Mouse (Mus musculus): ENCODE data around the gene Otol1. TPM values are rescaled to one million over a fixed set of nuclear protein-coding genes. Genes with fewer than 3 reads are reported as not detected.
A peak's percentile ranks its signal among the peaks of the same experiment; 100 is the strongest.

Otol1 gene
- not detected in 2 replicates for polyA plus RNA-seq (2015; fragmentation: Nextera tagmentation; extraction: Ambion mirVana)

- no peak for TF ChIP-seq EP300 (IDR thresholded peaks at IDR 0.05; ENCODE audit: low read depth)
- no peak for TF ChIP-seq CTCF (IDR thresholded peaks at IDR 0.05; ENCODE audit: low read depth)
- Histone ChIP-seq H3K4me1 (ENCODE audit: insufficient read depth) (no peaks in the 10 kb centered on the region), H3K4me3 (ENCODE audit: low read depth, low read length) (no peak within 1 kb of the TSS), H3K4me2 (ENCODE audit: low read depth, low read length) (no peak within 1 kb of the TSS), H3K27me3 (ENCODE audit: insufficient read depth, low read length) (no peaks in the 10 kb centered on the region), H3K9ac (replicated peaks) (no peak within 1 kb of the TSS), H3K27ac (ENCODE audit: low read depth) (no peak within 1 kb of the TSS), H3K9me3 (ENCODE audit: low read length) (no peaks in the 10 kb centered on the region), H3K36me3 (replicated peaks; ENCODE audit: insufficient read depth, low read length) (no peaks in the 10 kb centered on the region)
- ATAC-seq (no peak), DNase-seq (no peak)
- WGBS (ENCODE audit: insufficient replicate concordance) = 67% methylated on average over 4 of the region's 4 CpGs
These were observed at the start of gene Otol1 for GRCm38 (mm10) chr3:70007313-70007712. Otol1 (plus strand) TSS chr3:70007613.

- ATAC-seq = no peak
- Histone ChIP-seq H3K9ac (replicated peaks) (no peak overlapping the region), H3K27ac (ENCODE audit: low read depth) (no peak overlapping the region), H3K4me2 (ENCODE audit: low read depth, low read length) (no peak overlapping the region), H3K9me3 (ENCODE audit: low read length) (no peaks in the 10 kb centered on the region), H3K27me3 (ENCODE audit: insufficient read depth, low read length) (no peaks in the 10 kb centered on the region), H3K4me1 (ENCODE audit: insufficient read depth) (no peaks in the 10 kb centered on the region), H3K36me3 (replicated peaks; ENCODE audit: insufficient read depth, low read length) (no peaks in the 10 kb centered on the region), H3K4me3 (ENCODE audit: low read depth, low read length) (no peak overlapping the region)
- peak; percentile 25 for DNase-seq
- TF ChIP-seq EP300 (IDR thresholded peaks at IDR 0.05; ENCODE audit: low read depth) (no peak), CTCF (IDR thresholded peaks at IDR 0.05; ENCODE audit: low read depth) (peak; percentile 70)
- 53% methylated on average over 5 of the region's 5 CpGs for WGBS (ENCODE audit: insufficient replicate concordance)
These were observed 45.2 kb upstream of the Otol1 start for GRCm38 (mm10) chr3:69962187-69962586.

- Histone ChIP-seq H3K4me3 (ENCODE audit: low read depth, low read length) (no peak overlapping the region), H3K27ac (ENCODE audit: low read depth) (no peak overlapping the region), H3K36me3 (replicated peaks; ENCODE audit: insufficient read depth, low read length) (no peaks in the 10 kb centered on the region), H3K4me1 (ENCODE audit: insufficient read depth) (no peaks in the 10 kb centered on the region), H3K27me3 (ENCODE audit: insufficient read depth, low read length) (no peaks in the 10 kb centered on the region), H3K4me2 (ENCODE audit: low read depth, low read length) (no peak overlapping the region), H3K9ac (replicated peaks) (no peak overlapping the region), H3K9me3 (ENCODE audit: low read length) (no peaks in the 10 kb centered on the region)
- TF ChIP-seq EP300 (IDR thresholded peaks at IDR 0.05; ENCODE audit: low read depth) (no peak), CTCF (IDR thresholded peaks at IDR 0.05; ENCODE audit: low read depth) (no peak)
- WGBS (ENCODE audit: insufficient replicate concordance) = 69% methylated on average over 6 of the region's 6 CpGs
- ATAC-seq = no peak
- DNase-seq = no peak
These were observed 35.8 kb upstream of the Otol1 start for GRCm38 (mm10) chr3:69971482-69972097.

- H3K4me3 ChIP-seq (ENCODE audit: low read depth, low read length) = no peak overlapping the region
- ATAC-seq (no peak), DNase-seq (no peak)
- TF ChIP-seq CTCF (IDR thresholded peaks at IDR 0.05; ENCODE audit: low read depth) (no peak), EP300 (IDR thresholded peaks at IDR 0.05; ENCODE audit: low read depth) (no peak)
- no peaks in the 10 kb centered on the region for H3K27me3 ChIP-seq (ENCODE audit: insufficient read depth, low read length)
- no peaks in the 10 kb centered on the region for H3K4me1 ChIP-seq (ENCODE audit: insufficient read depth)
- H3K4me2 ChIP-seq (ENCODE audit: low read depth, low read length) = no peak overlapping the region
- H3K27ac ChIP-seq (ENCODE audit: low read depth) = no peak overlapping the region
- no peaks in the 10 kb centered on the region for H3K9me3 ChIP-seq (ENCODE audit: low read length)
- H3K36me3 ChIP-seq (replicated peaks; ENCODE audit: insufficient read depth, low read length) = no peaks in the 10 kb centered on the region
- H3K9ac ChIP-seq (replicated peaks) = no peak overlapping the region
These were observed 29.3 kb upstream of the Otol1 start for GRCm38 (mm10) chr3:69978092-69978491.

GRCm38 (mm10) chr3:69993806-69994205, 13.6 kb upstream of the Otol1 start:
- DNase-seq (no peak), ATAC-seq (no peak)
- no peak overlapping the region for H3K4me3 ChIP-seq (ENCODE audit: low read depth, low read length)
- H3K36me3 ChIP-seq (replicated peaks; ENCODE audit: insufficient read depth, low read length) = no peaks in the 10 kb centered on the region
- no peak overlapping the region for H3K4me2 ChIP-seq (ENCODE audit: low read depth, low read length)
- TF ChIP-seq CTCF (IDR thresholded peaks at IDR 0.05; ENCODE audit: low read depth) = no peak
- no peak for TF ChIP-seq EP300 (IDR thresholded peaks at IDR 0.05; ENCODE audit: low read depth)
- no peak overlapping the region for H3K9ac ChIP-seq (replicated peaks)
- WGBS (ENCODE audit: insufficient replicate concordance) = 56% methylated on average over 4 of the region's 4 CpGs
- H3K4me1 ChIP-seq (ENCODE audit: insufficient read depth) = no peaks in the 10 kb centered on the region
- no peaks in the 10 kb centered on the region for H3K27me3 ChIP-seq (ENCODE audit: insufficient read depth, low read length)
- H3K9me3 ChIP-seq (ENCODE audit: low read length) = no peaks in the 10 kb centered on the region
- no peak overlapping the region for H3K27ac ChIP-seq (ENCODE audit: low read depth)

- TF ChIP-seq CTCF (IDR thresholded peaks at IDR 0.05; ENCODE audit: low read depth) = no peak
- TF ChIP-seq EP300 (IDR thresholded peaks at IDR 0.05; ENCODE audit: low read depth) = no peak
- H3K27me3 ChIP-seq (ENCODE audit: insufficient read depth, low read length) = no peaks in the 10 kb centered on the region
- H3K9me3 ChIP-seq (ENCODE audit: low read length) = no peaks in the 10 kb centered on the region
- no peaks in the 10 kb centered on the region for H3K36me3 ChIP-seq (replicated peaks; ENCODE audit: insufficient read depth, low read length)
- H3K4me1 ChIP-seq (ENCODE audit: insufficient read depth) = no peaks in the 10 kb centered on the region
- 73% methylated on average over 9 of the region's 9 CpGs for WGBS (ENCODE audit: insufficient replicate concordance)
- H3K4me2 ChIP-seq (ENCODE audit: low read depth, low read length) = no peak overlapping the region
- DNase-seq (no peak), ATAC-seq (no peak)
- H3K9ac ChIP-seq (replicated peaks) = no peak overlapping the region
- no peak overlapping the region for H3K27ac ChIP-seq (ENCODE audit: low read depth)
- no peak overlapping the region for H3K4me3 ChIP-seq (ENCODE audit: low read depth, low read length)
These were observed 5.9 kb upstream of the Otol1 start for GRCm38 (mm10) chr3:70001540-70001939.
